Mouse (Mus musculus) megakaryocyte, adult 5-6 weeks (primary cell): ENCODE measurements around the gene Hsdl1. TPM values are rescaled to one million over a fixed set of nuclear protein-coding genes. Genes with fewer than 3 reads are reported as not detected.
A peak's percentile ranks its signal among the peaks of the same experiment; 100 is the strongest.

Experiments used
- ATAC-seq: 2 replicates; pipeline ENCODE4 v1.8.0; 2016; ENCODE audit warnings: mild to moderate bottlenecking, inconsistent platforms; ENCODE audit not compliant: poor library complexity, severe bottlenecking
- total RNA-seq, 2 experiments: library from RNA; stranded (forward) in 1 of 2; stranded (reverse) in 1 of 2; fragments of 153-499, 151-499 nt in 1 of 2; fragments of 221-1000, 200-1000 nt in 1 of 2; gene quantifications; 2 replicates each; pipeline versions ENCODE4 v1.2.3 to v1.2.4; 2015 to 2017

The Hsdl1 gene
- 9.1 and 11.5 TPM in 2 replicates for total RNA-seq (2015)
- total RNA-seq (2017) = 32.3 and 40.9 TPM in 2 replicates

- peak; percentile 85 for ATAC-seq
Observed at GRCm38 (mm10) chr8:119574437-119575365, at the start of gene Hsdl1, which contains the start of gene Dnaaf1. Hsdl1 (minus strand) TSS chr8:119575183. Dnaaf1 (plus strand) TSS chr8:119575235.

GRCm38 (mm10) chr8:119623744-119624143, 48.8 kb upstream of the Hsdl1 start:
- no peak for ATAC-seq

- ATAC-seq = no peak
Observed at GRCm38 (mm10) chr8:119623061-119623460, 48.1 kb upstream of the Hsdl1 start.

DNA sequence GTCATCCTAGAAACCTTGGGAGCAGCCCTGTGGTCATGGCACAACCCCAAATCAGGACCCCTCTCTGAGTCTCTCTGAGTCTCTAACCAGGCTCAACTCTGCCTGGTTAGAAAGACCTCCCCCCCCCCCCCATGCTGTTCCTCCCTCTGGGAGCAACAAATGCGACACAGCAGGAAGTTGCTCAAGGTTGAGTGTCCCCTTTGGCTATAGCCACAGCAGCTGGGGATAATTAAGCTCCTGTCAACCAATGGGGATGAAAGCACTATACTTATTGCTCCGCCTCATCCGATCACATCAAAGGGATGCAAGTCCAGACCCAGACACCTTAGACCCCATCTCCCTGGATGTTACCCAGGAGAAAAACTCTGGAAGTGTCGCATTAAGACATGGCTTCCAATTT, 47.6 kb upstream of the Hsdl1 start:
- ATAC-seq = no peak

DNA sequence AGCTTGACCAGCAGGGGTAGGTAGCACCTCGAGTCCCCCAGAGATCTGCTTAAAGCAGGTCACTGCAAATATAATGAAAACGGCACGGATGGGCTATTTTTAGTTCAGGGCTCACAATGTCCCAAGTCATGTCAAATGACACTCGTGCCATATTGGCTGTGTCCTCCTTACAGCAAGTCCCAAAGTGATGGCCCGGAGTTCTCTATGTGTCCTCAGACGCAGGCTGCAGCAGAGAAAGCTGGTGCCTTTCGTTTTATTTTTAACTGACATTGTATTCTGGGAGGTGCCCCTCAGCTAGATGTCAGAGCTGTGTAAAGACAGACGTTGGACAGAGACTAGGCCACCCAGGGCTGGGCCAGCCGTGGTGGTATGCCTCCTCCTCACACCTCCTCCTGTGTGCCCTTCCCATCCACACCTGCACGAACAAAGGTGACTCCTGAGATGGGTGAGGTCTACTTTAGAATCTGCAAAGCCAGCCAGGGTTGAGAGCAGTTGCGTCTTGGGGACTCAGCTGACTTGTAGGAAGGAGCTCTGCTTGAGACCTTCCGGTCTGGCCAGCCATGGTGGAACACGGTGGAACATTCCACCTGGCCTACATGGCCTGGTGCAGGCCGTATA, 46.0 kb upstream of the Hsdl1 start:
- ATAC-seq = no peak

GRCm38 (mm10) chr8:119620116-119620840, 45.3 kb upstream of the Hsdl1 start:
- no peak for ATAC-seq

DNA sequence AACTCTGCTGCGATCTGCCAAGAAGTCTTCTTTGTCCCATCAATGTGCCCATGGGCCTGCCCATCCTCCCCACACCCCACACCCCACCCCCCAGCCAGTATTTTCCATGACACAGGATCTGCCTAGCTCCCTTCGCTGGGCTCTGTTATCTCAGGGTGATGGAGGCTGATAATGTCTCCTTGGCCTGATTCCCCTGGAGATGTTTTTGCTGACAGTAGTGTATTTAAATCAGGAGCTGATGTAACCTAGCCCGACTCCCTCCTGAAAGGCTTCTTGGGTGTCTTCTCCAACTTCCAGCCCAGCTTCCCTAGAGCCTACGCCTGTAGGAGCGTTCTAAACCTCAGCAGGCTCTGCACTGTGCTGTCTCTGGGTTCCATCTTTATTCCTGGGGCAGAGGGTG, 43.9 kb upstream of the Hsdl1 start:
- no peak for ATAC-seq

DNA sequence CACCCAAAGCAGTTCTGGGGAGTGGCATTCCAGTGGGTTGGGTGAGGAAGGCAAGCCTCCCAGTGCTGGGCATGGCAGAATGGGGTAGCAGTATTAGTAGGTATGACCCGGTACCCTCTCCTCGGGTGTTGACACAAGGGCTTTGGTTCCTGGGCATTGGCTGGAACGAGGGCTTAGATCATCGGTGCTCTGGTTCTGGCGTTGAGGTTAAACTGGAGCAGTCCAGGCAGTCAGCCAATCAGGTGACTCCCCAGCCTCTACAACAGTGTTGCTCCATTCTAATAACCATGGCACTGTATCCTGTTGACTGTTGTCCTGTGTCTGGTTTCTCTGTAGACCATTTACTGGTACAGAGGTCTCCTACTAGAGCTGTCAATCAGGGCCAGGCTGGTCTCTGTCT, 42.6 kb upstream of the Hsdl1 start:
- no peak for ATAC-seq

DNA sequence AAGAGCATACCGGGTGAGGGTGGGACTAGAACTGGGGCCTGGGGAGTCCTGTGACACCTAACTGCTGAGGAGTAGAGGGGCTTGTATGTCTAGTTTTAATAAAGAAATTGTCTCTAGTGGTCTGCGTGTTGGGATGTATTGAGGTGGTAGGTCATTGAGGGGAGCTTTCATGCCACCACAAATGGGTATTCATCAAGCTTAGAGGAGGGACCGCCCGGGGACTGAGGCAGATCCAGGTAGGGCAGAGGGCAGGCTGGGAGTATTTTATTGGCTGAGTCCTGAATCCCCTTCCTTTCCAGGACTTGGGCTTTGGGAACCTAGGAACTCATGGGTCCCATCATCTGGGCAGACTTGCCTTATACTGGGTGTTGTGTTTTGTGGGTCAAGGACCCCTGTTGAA, 41.8 kb upstream of the Hsdl1 start:
- ATAC-seq = no peak

DNA sequence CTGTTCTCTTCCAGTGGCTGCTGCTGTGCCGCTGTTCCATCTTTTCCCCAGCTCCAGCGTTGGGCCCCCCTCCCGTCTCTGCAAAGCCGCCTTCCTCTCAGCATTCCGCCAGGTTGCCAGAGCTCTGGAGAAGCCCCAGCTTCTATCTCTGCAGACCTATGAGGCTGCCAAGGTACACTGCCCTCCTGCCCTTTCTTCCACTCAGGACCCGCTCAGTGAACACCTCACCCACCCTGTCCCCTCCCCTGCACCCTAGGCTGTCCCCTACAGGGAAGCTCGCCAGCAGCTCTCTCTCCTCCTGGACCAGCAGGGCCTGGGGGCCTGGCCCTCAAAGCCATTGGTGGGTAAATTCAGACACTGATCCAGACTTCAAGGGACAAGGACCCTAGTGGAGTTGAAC, 41.4 kb upstream of the Hsdl1 start:
- ATAC-seq = no peak

DNA sequence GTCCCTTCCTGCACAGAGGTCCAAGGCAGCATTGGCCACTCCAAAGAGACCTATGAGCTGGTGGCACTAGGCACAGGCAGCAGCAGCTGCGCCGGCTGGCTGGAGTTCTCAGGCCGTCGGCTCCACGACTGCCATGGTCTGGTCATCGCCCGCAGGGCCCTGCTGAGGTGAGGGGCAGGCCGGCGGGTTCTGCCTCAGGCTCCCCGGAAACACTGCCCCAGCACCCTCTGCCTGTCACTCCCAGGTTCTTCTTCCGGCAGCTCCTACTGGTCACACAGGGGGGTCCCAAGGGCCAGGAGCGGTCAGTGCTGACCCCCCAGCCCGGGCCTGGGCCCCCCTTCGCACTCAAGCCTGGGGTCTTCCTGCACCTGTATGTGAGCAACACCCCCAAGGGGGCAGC, 40.1 kb upstream of the Hsdl1 start:
- ATAC-seq = no peak

DNA sequence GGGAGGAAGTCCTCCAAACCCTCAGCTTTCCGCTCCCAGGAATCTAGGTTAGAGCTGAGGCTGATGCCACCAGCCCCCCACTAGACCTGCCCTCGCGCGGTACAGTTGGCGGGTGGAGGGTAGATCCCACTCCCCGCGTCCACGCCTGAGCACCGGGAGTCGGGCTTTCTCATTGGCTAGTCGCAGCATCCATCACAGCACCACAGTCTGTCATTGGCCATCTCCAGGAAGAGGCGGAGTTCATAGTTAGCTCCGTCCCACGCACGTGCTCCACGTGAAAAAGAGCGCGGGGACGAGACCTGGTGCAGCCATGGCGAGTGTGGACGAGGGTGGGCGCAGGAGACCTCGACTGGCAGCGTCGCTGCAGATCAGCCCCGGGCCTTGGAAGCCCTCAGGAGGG, 37.5 kb upstream of the Hsdl1 start, which contains the start of gene Adad2:
Gene Adad2 (plus strand): TSS at position 277 of the 400 bp plus-strand sequence.
- no peak for ATAC-seq

DNA sequence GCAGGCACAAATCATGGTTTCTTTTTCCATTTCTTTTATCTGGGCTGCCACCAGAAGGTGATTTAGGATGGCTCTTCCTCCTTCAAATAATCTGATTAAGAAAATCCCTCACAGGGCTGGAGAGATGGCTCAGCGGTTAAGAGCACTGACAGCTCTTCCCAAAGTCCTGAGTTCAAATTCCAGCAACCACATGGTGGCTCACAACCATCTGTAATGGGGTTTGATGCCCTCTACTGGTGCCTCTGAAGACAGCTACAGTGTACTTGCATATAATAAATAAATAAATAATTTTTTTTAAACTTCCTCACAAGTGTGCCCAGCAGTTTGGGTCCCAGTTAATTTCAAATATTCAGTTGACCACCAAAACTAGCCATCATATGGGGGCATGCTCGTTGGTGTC, 31.2 kb upstream of the Hsdl1 start:
- ATAC-seq = no peak

DNA sequence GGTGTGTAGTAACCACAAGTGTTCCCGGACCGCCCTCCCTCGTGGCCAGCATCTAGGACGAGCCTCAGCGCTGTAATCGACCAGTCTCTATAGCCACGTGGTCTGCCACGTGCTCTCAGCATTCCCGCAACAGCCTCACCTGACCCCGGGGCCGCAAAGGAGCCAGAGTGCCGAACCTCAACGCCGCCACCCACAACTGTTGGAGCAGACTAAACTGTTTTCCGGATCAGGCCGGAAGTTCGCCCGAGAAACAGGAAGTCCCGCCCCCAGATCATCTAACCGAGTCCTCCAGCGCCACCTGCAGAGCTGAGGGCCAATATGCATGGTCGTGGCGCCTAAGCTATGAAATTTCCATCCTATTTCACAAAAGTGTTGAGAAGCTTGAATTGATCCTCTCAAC, 30.0 kb upstream of the Hsdl1 start, which contains the start of gene Taf1c:
Gene Taf1c (minus strand): TSS at position 227 of the 400 bp plus-strand sequence.
- ATAC-seq = peak; percentile 99

GRCm38 (mm10) chr8:119604398-119604803, 29.4 kb upstream of the Hsdl1 start:
- ATAC-seq = peak; percentile 30

- ATAC-seq = no peak
Observed at GRCm38 (mm10) chr8:119603771-119604170, 28.8 kb upstream of the Hsdl1 start.

- ATAC-seq = no peak
Observed at GRCm38 (mm10) chr8:119591456-119591855, 16.5 kb upstream of the Hsdl1 start.

GRCm38 (mm10) chr8:119590348-119590747, 15.4 kb upstream of the Hsdl1 start:
- no peak for ATAC-seq

DNA sequence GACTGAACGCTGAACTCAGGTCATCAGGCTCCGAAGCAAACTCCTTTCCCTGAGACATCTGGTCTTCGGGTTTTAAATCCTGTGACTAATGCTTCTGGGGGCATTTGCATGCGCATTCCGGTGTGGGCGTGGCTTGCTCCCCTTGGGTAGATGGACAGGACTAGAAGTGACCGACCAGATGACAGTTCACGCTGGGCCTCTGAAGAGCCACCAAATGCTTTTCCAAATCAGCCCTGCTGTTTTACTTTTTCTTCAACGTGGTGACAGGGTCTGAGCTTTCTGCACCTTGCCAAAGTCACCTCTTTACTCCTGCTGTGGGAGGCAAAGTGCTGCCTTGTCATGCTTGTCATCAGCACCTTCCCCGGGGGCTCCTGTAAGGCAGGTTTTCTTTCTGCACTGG, 13.9 kb upstream of the Hsdl1 start:
- ATAC-seq = no peak

DNA sequence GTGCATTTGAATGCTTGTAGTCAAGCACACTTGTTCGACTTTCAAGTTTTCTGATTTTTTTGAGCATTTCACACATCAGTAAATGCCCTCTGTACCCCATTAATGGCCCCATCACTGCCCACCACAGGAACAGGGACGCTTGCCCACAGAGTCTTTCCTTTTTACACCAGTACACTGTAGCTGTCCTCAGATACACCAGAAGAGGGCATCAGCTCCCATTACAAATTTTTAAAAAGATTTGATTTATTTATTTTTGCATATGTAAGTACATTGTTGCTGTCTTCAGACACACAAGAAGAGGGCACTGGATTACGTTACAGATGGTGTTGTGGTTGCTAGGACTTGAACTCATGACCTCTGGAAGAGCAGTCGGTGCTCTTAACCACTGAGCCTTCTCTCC, 13.3 kb upstream of the Hsdl1 start:
- no peak for ATAC-seq

- peak; percentile 87 for ATAC-seq
Observed at GRCm38 (mm10) chr8:119585901-119586300, 10.9 kb upstream of the Hsdl1 start.
